Mouse (Mus musculus) urinary bladder, adult 18-20 months (tissue): ENCODE data around the gene Ndufa4l2.

ENCODE experiments used
- DNase-seq, 2 experiments: peaks; one replicate each; pipeline ENCODE4 v3.0.0; 2022; ENCODE audit warnings: low spot score in 2 of 2, mixed read lengths in 2 of 2

Gene Ndufa4l2

GRCm38 (mm10) chr10:127526681-127527080, 11.9 kb downstream of the Ndufa4l2 start:
- no peak for DNase-seq

GRCm38 (mm10) chr10:127527481-127527880, 12.7 kb downstream of the Ndufa4l2 start:
- no peak for DNase-seq

- no peak for DNase-seq
Observed at GRCm38 (mm10) chr10:127530945-127531344, 16.2 kb downstream of the Ndufa4l2 start.

- DNase-seq = no peak
Observed at GRCm38 (mm10) chr10:127531548-127531947, 16.8 kb downstream of the Ndufa4l2 start.

GRCm38 (mm10) chr10:127534036-127534928, 19.5 kb downstream of the Ndufa4l2 start, which contains the start of gene Nxph4:
Nxph4 (minus strand) TSS chr10:127534559.
- DNase-seq = no peak

GRCm38 (mm10) chr10:127534929-127535384, 20.2 kb downstream of the Ndufa4l2 start:
- DNase-seq = no peak

- DNase-seq = no peak
Observed at GRCm38 (mm10) chr10:127536586-127537314, 22.0 kb downstream of the Ndufa4l2 start.

GRCm38 (mm10) chr10:127537854-127538583, 23.3 kb downstream of the Ndufa4l2 start:
- DNase-seq = peak; percentile 55 to 67

- no peak for DNase-seq
Observed at GRCm38 (mm10) chr10:127541510-127541909, 26.7 kb downstream of the Ndufa4l2 start.

GRCm38 (mm10) chr10:127542084-127542483, 27.3 kb downstream of the Ndufa4l2 start:
- no peak for DNase-seq

- DNase-seq = no peak
Observed at GRCm38 (mm10) chr10:127542720-127543119, 28.0 kb downstream of the Ndufa4l2 start.

- DNase-seq = no peak
Observed at GRCm38 (mm10) chr10:127543916-127544315, 29.1 kb downstream of the Ndufa4l2 start.

- no peak for DNase-seq
Observed at GRCm38 (mm10) chr10:127544375-127544774, 29.6 kb downstream of the Ndufa4l2 start.

- no peak for DNase-seq
Observed at GRCm38 (mm10) chr10:127546505-127546904, 31.7 kb downstream of the Ndufa4l2 start.

GRCm38 (mm10) chr10:127548236-127548635, 33.5 kb downstream of the Ndufa4l2 start:
- DNase-seq = no peak

- DNase-seq = no peak
Observed at GRCm38 (mm10) chr10:127549892-127550291, 35.1 kb downstream of the Ndufa4l2 start.

GRCm38 (mm10) chr10:127555703-127556102, 40.9 kb downstream of the Ndufa4l2 start:
- DNase-seq = no peak

GRCm38 (mm10) chr10:127557397-127557796, 42.6 kb downstream of the Ndufa4l2 start:
- no peak for DNase-seq

- DNase-seq = no peak
Observed at GRCm38 (mm10) chr10:127561145-127561544, 46.4 kb downstream of the Ndufa4l2 start.

GRCm38 (mm10) chr10:127563840-127564239, 49.1 kb downstream of the Ndufa4l2 start:
- no peak for DNase-seq

- DNase-seq = no peak
Observed at GRCm38 (mm10) chr10:127564301-127564700, 49.5 kb downstream of the Ndufa4l2 start.
